Mouse (Mus musculus): ENCODE results near the gene Zfyve21. TPM values are rescaled to one million over a fixed set of nuclear protein-coding genes. Genes with fewer than 3 reads are reported as not detected.

Gene Zfyve21
- polyA plus RNA-seq, 1 experiment from 2014 or later = 46.4 TPM

Other genes starting within 250 kb of the Zfyve21 start
- 52.2 and 52.3 TPM in 2 replicates for gene Mark3, start 239.6 kb upstream of the Zfyve21 start, polyA plus RNA-seq (2015; fragmentation: Nextera tagmentation; extraction: Ambion mirVana)
- 1,741 and 1,830 TPM in 2 replicates for gene Ckb, start 141.8 kb upstream of the Zfyve21 start, polyA plus RNA-seq (2015; fragmentation: Nextera tagmentation; extraction: Ambion mirVana)
- gene Trmt61a, start 136.1 kb upstream of the Zfyve21 start, polyA plus RNA-seq (2015; fragmentation: Nextera tagmentation; extraction: Ambion mirVana) = 11.5 and 12.0 TPM in 2 replicates
- 65.1 and 67.8 TPM in 2 replicates for gene Bag5, start 100.9 kb upstream of the Zfyve21 start, polyA plus RNA-seq (2015; fragmentation: Nextera tagmentation; extraction: Ambion mirVana)
- gene Apopt1, start 100.9 kb upstream of the Zfyve21 start, polyA plus RNA-seq (2015; fragmentation: Nextera tagmentation; extraction: Ambion mirVana) = 50.7 and 52.9 TPM in 2 replicates
- gene Klc1, start 55.3 kb upstream of the Zfyve21 start, polyA plus RNA-seq (2015; fragmentation: Nextera tagmentation; extraction: Ambion mirVana) = 578 and 629 TPM in 2 replicates
- 3.7 TPM in 2 replicates for gene Xrcc3, start 297 bp upstream of the Zfyve21 start, polyA plus RNA-seq (2015; fragmentation: Nextera tagmentation; extraction: Ambion mirVana)
- 34.4 and 37.9 TPM in 2 replicates for gene Ppp1r13b, start 93.9 kb downstream of the Zfyve21 start, polyA plus RNA-seq (2015; fragmentation: Nextera tagmentation; extraction: Ambion mirVana)
- 787 and 906 TPM in 2 replicates for gene Atp5mpl, start 152.8 kb downstream of the Zfyve21 start, polyA plus RNA-seq (2015; fragmentation: Nextera tagmentation; extraction: Ambion mirVana)
- 0.30 and 0.49 TPM in 2 replicates for gene Tdrd9, start 157.4 kb downstream of the Zfyve21 start, polyA plus RNA-seq (2015; fragmentation: Nextera tagmentation; extraction: Ambion mirVana)
- gene Rd3l, start 167.1 kb downstream of the Zfyve21 start, polyA plus RNA-seq (2015; fragmentation: Nextera tagmentation; extraction: Ambion mirVana) = 0.22 TPM in 1 of 2 replicates, not detected in the other

Measured in hindbrain, embryonic 15.5 days (tissue).